Mouse (Mus musculus) liver, postnatal 0 days (tissue): ENCODE measurements around the gene Slc39a13. TPM values are rescaled to one million over a fixed set of nuclear protein-coding genes. Genes with fewer than 3 reads are reported as not detected.
"Not testable (repeated sequence)": the region's sequence is repeated elsewhere in the genome, so short reads cannot be mapped to it uniquely, and the experiment has no call there.

Source experiments
- ATAC-seq: fragments of 200-750 bp; cut with Nextera tagmentation; 2 replicates; pipeline ENCODE4 v1.8.0; 2017; ENCODE audit warnings: mild to moderate bottlenecking, moderate library complexity
- DNase-seq: peaks from one replicate; pipeline ENCODE4 v3.0.0-alpha.2; 2016
- H3K27ac ChIP-seq: fragments of 300-500 bp; sonication (generic); 2 replicates; pipeline ENCODE4 v1.5.1; 2014; ENCODE audit warnings: antibody characterized with exemption, moderate library complexity, mild to moderate bottlenecking, low read depth
- H3K27me3 ChIP-seq: fragments of 300-500 bp; sonication (generic); 2 replicates; pipeline ENCODE4 v1.6.1; 2014; ENCODE audit warnings: low read length, control low read depth, mixed read lengths; ENCODE audit not compliant: insufficient read depth
- H3K36me3 ChIP-seq: fragments of 300-500 bp; sonication (generic); replicated peaks from 2 replicates; pipeline ENCODE4 v1.6.1; 2014; ENCODE audit warnings: mild to moderate bottlenecking, control low read depth, low read length, moderate library complexity, mixed read lengths; ENCODE audit not compliant: insufficient read depth
- H3K4me1 ChIP-seq: fragments of 300-500 bp; sonication (generic); 2 replicates; pipeline ENCODE4 v1.6.1; 2014; ENCODE audit warnings: antibody characterized with exemption, mild to moderate bottlenecking, control low read depth; ENCODE audit not compliant: insufficient read depth
- H3K4me2 ChIP-seq: fragments of 300-500 bp; sonication (generic); 2 replicates; pipeline ENCODE4 v1.6.1; 2014; ENCODE audit warnings: low read depth, mild to moderate bottlenecking, low read length, moderate library complexity, mixed read lengths
- H3K4me3 ChIP-seq: fragments of 300-500 bp; sonication (generic); 2 replicates; pipeline ENCODE4 v1.5.1; 2014; ENCODE audit warnings: low read depth, low read length
- H3K9ac ChIP-seq: fragments of 300-500 bp; sonication (generic); replicated peaks from 2 replicates; pipeline ENCODE4 v1.6.1; 2014; ENCODE audit warnings: mild to moderate bottlenecking, moderate library complexity
- H3K9me3 ChIP-seq: fragments of 300-500 bp; sonication (generic); 2 replicates; pipeline ENCODE4 v1.6.1; 2016; ENCODE audit warnings: mild to moderate bottlenecking, control low read depth, low read length, mixed read lengths
- CTCF ChIP-seq: sonication (generic); IDR thresholded peaks from 2 replicates; pipeline ENCODE4 v1.5.1; 2016; ENCODE audit warnings: antibody characterized with exemption, low read depth
- EP300 ChIP-seq: IDR thresholded peaks from 2 replicates; pipeline ENCODE4 v1.6.1; 2016; ENCODE audit warnings: antibody characterized with exemption, low read depth, mild to moderate bottlenecking
- WGBS: fragments of 180-500 bp; shearing (Covaris S2); extraction: QIAGEN DNeasy Blood & Tissue Kit; methylation state at CpG from one replicate; pipeline ENCODE4 v1.1.7; 2014; ENCODE audit not compliant: insufficient replicate concordance; 5-methylcytosine and 5-hydroxymethylcytosine counted together
- polyA plus RNA-seq: library from polyadenylated mRNA; unstranded; fragments of >200 nt; fragmentation: Nextera tagmentation; extraction: Ambion mirVana; gene quantifications from 2 replicates; pipeline ENCODE4 v1.2.1, GENCODE M21; 2015

The Slc39a13 gene
- polyA plus RNA-seq, 1 experiment from 2014 or later, result 7.2 TPM

DNA sequence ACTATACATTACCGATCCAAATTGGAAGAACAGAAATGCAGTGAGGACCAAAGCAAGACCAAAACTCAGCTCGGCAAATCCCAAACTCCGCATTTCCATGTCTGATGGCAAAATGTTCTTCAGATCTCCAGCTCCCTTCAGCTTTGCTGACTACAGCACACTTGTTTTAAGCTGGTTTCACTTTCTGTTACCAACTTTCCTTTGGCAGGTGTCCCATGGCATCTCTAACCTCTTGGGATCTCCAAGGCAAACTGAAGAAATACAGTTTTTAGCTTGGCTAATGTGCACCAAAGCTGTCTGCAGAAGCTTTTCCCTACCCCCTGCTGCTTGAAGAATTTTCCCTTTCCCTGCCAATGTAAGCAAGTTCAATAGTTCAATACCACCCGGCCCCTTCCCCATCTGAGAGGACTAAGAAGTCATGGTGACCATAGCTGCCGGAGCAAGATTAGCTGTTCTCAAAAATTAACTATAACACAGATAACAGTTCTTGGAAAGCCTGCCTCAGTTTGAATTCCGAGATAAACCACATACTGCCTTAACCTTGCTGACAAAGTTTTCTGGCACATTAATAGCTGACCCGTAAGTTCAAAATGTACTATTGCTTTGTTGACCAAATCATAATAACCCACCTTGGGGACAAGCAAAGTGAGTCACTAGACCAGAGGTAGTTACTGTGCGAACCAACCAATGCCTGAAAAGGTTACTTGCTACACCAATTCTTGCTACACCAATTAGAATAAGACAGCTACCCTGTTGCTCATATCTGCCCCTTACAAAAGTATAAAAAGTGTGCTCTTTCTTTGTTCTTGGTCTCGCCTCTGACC, 42.6 kb downstream of the Slc39a13 start:
- Histone ChIP-seq H3K4me2 (peak overlapping the region; percentile 63), H3K9ac (peak overlapping the region; percentile 55), H3K4me3 (peak overlapping the region; percentile 41), H3K27me3 (no peaks in the 10 kb centered on the region), H3K4me1 (peaks cover 20% of the 10 kb centered on the region), H3K36me3 (no peaks in the 10 kb centered on the region), H3K27ac (peak overlapping the region; percentile 72), H3K9me3 (no peaks in the 10 kb centered on the region)
- 58% methylated on average over 9 of the region's 9 CpGs for WGBS
- TF ChIP-seq CTCF, result no peak
- peak; percentile 91 for TF ChIP-seq EP300
- peak; percentile 71 for ATAC-seq
- DNase-seq, result no peak

DNA sequence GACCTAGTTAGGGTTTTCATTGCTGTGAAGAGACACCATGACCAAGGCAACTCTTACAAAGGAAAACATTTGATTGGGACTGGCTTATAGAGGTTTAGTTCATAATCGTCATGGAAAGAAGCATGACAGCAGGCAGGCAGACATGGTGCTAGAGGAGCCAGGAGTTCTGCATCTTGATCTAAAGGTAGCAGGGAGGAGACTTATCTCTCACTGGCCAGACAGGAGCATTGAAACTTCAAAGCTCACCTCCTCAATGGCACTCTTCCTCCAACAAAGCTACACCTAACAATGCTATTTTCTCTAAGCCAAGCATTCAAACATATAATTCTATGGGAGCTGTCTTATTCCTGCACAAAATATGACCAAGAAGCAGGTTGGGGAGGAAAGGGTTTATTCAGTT, 43.7 kb downstream of the Slc39a13 start:
- H3K4me1 ChIP-seq, result peaks cover 20% of the 10 kb centered on the region
- peak overlapping the region; percentile 72 for H3K27ac ChIP-seq
- H3K9ac ChIP-seq, result peak overlapping the region; percentile 55
- no peaks in the 10 kb centered on the region for H3K36me3 ChIP-seq
- DNase-seq (no peak), ATAC-seq (peak; percentile 24; the same call in 1 of the 2 replicates)
- no peaks in the 10 kb centered on the region for H3K9me3 ChIP-seq
- H3K27me3 ChIP-seq, result no peaks in the 10 kb centered on the region
- peak overlapping the region; percentile 63 for H3K4me2 ChIP-seq
- WGBS, result 61% methylated on average over 1 of the region's 1 CpGs
- peak overlapping the region; percentile 41 for H3K4me3 ChIP-seq
- peak; percentile 22; the same call in 1 of the 2 replicates for TF ChIP-seq EP300
- no peak for TF ChIP-seq CTCF

DNA sequence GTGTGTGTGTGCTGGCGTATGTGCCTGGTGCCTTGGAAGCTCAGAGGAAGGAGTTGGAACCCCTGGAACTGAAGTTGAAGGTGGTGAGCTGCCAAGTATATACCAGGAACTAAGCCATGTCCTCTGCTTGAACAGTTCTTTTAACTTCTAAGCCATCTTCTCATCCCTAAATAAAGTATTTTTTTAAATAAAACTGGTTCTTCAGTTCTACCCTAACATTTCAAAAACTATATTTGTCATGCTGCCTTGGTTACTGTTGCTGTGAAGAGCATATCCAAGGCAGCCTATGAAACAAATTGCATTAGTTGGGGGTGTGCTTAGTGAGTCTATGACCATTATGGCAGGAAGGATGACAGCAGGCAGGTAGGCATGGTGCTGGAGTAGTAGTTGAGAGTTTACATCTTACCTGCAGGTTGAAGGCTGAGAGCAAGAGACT, 45.1 kb downstream of the Slc39a13 start:
- peak overlapping the region; percentile 34; the same call in 1 of the 2 replicates for H3K9ac ChIP-seq
- H3K27me3 ChIP-seq, result no peaks in the 10 kb centered on the region
- DNase-seq, result no peak
- 96% methylated on average over 1 of the region's 1 CpGs for WGBS
- peaks cover 20% of the 10 kb centered on the region for H3K4me1 ChIP-seq
- peak overlapping the region; percentile 63 for H3K4me2 ChIP-seq
- peaks cover 6% of the 10 kb centered on the region; the same call in 1 of the 2 replicates for H3K36me3 ChIP-seq
- no peak for TF ChIP-seq EP300
- peak overlapping the region; percentile 41 for H3K4me3 ChIP-seq
- no peaks in the 10 kb centered on the region for H3K9me3 ChIP-seq
- ATAC-seq, result no peak
- H3K27ac ChIP-seq, result no peak overlapping the region

DNA sequence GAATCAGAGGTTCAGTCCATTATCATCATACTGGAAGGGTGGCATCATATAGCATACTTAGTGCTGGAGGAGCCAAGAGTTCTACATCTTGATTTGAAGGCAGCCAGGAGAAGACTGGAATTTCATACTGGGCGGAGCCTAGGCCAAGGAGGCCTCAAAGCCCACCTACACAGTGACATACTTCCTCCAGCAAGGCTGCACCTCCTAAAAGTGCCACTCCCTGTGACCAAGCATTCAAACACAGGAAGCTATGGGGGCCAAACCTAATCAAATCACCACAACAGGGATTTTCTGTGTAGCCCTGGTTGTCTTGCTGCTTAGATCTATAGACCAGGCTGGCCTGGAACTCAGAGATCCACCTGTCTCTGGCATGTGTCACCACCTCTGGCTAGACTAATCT, 46.3 kb downstream of the Slc39a13 start:
- Histone ChIP-seq H3K9ac (no peak overlapping the region), H3K4me2 (no peak overlapping the region), H3K9me3 (no peaks in the 10 kb centered on the region), H3K4me3 (no peak overlapping the region), H3K27me3 (no peaks in the 10 kb centered on the region), H3K4me1 (peaks cover 20% of the 10 kb centered on the region), H3K27ac (no peak overlapping the region; the same call in 1 of the 2 replicates), H3K36me3 (peaks cover 8% of the 10 kb centered on the region; the same call in 1 of the 2 replicates)
- TF ChIP-seq CTCF (no peak), EP300 (no peak)
- ATAC-seq, result 0 out of 2 replicates have a peak, but pooled peaks have one; percentile 15
- DNase-seq, result no peak
- 81% methylated on average over 1 of the region's 1 CpGs for WGBS

DNA sequence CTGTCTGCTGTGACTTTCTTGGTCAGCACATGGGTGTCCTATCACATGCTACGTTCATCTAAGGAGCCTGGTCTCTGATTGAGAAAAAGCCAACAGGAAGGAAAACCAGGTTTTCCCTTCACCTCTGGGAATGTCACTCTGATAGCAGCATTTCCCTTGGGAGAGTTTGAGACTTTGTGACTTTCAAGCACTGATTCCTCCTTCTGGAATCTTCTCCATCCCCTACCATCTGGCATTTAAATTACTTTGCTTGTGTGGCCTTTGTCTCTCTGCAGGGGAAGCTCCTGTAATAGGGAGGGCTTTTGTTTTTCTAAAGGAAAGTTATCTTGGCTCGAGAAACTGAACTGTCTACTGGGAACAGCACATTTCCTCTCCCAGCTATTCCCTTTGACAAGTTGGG, 47.1 kb downstream of the Slc39a13 start:
- no peak overlapping the region for H3K27ac ChIP-seq
- peaks cover 15% of the 10 kb centered on the region for H3K4me1 ChIP-seq
- WGBS, result 66% methylated on average over 2 of the region's 2 CpGs
- ATAC-seq, result no peak
- peaks cover 8% of the 10 kb centered on the region; the same call in 1 of the 2 replicates for H3K36me3 ChIP-seq
- no peak overlapping the region for H3K9ac ChIP-seq
- no peak overlapping the region for H3K4me2 ChIP-seq
- DNase-seq, result no peak
- H3K4me3 ChIP-seq, result no peak overlapping the region
- H3K27me3 ChIP-seq, result no peaks in the 10 kb centered on the region
- TF ChIP-seq CTCF (no peak), EP300 (no peak)
- H3K9me3 ChIP-seq, result no peaks in the 10 kb centered on the region

DNA sequence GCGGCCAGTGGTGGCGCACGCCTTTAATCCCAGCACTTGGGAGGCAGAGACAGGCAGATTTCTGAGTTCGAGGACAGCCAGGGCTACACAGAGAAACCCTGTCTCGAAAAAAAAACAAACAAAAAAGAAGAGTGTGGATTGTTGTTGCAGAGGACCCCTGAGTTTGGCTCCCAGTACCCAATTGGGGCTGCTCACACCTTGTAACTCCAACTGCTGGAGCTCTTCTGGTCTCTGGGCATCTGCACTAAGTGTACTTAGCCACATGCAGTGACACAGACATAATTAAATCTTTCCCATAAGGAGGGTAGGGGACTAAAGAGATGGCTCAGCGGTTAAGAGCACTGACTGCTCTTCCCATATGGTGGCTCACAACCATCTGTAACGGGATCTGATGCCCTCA, 48.0 kb downstream of the Slc39a13 start:
- not testable (repeated sequence) for H3K9me3 ChIP-seq, H3K9ac ChIP-seq, H3K4me3 ChIP-seq, DNase-seq, H3K27ac ChIP-seq, H3K4me2 ChIP-seq, ATAC-seq, H3K36me3 ChIP-seq, H3K27me3 ChIP-seq
- 94% methylated on average over 7 of the region's 7 CpGs for WGBS
- H3K4me1 ChIP-seq, result peaks cover 11% of the 10 kb centered on the region
